Mouse (Mus musculus): Measurements from ENCODE around the gene Tgfbr1. TPM values are rescaled to one million over a fixed set of nuclear protein-coding genes. Genes with fewer than 3 reads are reported as not detected.

Gene Tgfbr1
- polyA plus RNA-seq, 1 experiment from 2014 or later = 109 TPM

DNA sequence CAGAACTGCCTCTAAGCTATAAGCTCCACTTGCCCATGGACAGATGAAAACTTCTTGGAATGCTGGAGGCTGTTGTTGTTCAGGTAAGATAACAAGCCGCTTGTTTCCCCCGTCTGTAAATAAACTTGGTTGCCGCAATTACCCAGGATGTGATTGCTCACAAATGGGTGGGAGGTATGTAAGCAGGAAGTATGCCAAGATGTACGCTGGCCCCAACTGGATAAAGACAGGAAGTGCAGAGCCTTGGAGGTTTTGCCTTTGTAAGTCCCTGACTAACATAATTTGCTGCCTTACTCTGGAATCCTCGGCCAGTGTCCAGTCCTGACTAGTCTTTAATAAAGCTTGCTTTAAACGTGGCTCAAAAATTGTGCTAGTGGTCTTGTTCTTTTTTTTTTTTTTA is 77.5 kb downstream of the Tgfbr1 start:
- H3K4me1 ChIP-seq = no peaks in the 10 kb centered on the region; the same call in 1 of the 2 replicates
- no peaks in the 10 kb centered on the region for H3K36me3 ChIP-seq
- H3K27ac ChIP-seq (replicated peaks) = no peak overlapping the region
- no peaks in the 10 kb centered on the region for H3K9me3 ChIP-seq
- WGBS = 82% methylated on average over 6 of the region's 6 CpGs
- no peak overlapping the region for H3K4me3 ChIP-seq
- 0 out of 2 replicates have a peak, but pooled peaks cover 1% of the 10 kb centered on the region for H3K27me3 ChIP-seq
- no peak overlapping the region for H3K4me2 ChIP-seq (replicated peaks)
- H3K9ac ChIP-seq (replicated peaks) = no peak overlapping the region
- ATAC-seq (ENCODE audit: low FRiP score, low read depth) = no peak

DNA sequence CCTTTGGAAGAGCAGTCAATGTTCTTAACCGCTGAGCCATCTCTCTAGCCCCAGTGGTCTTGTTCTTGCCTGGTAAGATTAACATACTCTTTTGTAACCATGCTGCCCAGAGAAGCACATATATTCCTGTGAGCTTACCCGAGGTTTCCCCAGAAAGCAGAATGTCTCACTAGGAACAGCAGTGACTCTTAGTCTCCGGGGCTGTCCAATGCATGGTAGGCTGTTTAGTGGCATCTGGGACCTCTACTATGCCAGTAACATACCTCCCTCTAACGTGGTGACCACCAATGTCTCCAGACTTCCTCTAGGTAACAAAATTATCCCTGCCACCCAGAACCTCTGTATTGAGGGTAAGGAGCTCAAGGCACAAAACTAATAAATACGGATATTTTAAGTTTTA is 78.1 kb downstream of the Tgfbr1 start:
- 83% methylated on average over 5 of the region's 5 CpGs for WGBS
- H3K36me3 ChIP-seq = no peaks in the 10 kb centered on the region
- no peak overlapping the region for H3K27ac ChIP-seq (replicated peaks)

DNA sequence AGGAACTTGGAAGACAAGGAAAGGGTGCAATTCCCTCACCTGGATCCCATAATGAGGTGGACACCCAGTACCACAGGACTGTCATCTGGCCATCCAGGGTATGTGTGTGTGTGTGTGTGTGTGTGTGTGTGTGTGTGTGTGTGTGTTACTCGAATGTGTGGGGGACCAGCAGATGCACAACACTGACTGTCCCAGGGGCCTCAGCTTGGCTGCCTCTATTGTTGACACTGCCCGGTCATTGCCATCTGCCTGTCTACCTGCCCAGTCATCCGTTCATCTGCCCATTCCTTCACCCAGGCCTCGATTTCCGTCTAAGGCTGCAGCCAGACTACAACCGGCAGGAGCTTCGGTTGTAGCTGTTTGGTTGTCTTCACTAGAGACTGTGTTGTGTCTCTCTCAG is 79.7 kb downstream of the Tgfbr1 start:
- ATAC-seq (ENCODE audit: low FRiP score, low read depth) = no peak
- H3K9ac ChIP-seq (replicated peaks) = no peak overlapping the region
- H3K4me1 ChIP-seq = peaks cover 10% of the 10 kb centered on the region; the same call in 1 of the 2 replicates
- H3K4me3 ChIP-seq = no peak overlapping the region
- WGBS = 93% methylated on average over 6 of the region's 7 CpGs
- H3K27me3 ChIP-seq = no peaks in the 10 kb centered on the region
- no peaks in the 10 kb centered on the region for H3K36me3 ChIP-seq
- H3K9me3 ChIP-seq = no peaks in the 10 kb centered on the region
- no peak overlapping the region for H3K27ac ChIP-seq (replicated peaks)
- no peak overlapping the region for H3K4me2 ChIP-seq (replicated peaks)

More for the DNA sequence above, 78.1 kb downstream of the Tgfbr1 start:
- H3K4me1 ChIP-seq = no peaks in the 10 kb centered on the region; the same call in 1 of the 2 replicates
- H3K27me3 ChIP-seq = no peaks in the 10 kb centered on the region
- H3K4me3 ChIP-seq = no peak overlapping the region
- no peaks in the 10 kb centered on the region for H3K9me3 ChIP-seq
- no peak overlapping the region for H3K9ac ChIP-seq (replicated peaks)
- ATAC-seq (ENCODE audit: low FRiP score, low read depth) = no peak
- no peak overlapping the region for H3K4me2 ChIP-seq (replicated peaks)

DNA sequence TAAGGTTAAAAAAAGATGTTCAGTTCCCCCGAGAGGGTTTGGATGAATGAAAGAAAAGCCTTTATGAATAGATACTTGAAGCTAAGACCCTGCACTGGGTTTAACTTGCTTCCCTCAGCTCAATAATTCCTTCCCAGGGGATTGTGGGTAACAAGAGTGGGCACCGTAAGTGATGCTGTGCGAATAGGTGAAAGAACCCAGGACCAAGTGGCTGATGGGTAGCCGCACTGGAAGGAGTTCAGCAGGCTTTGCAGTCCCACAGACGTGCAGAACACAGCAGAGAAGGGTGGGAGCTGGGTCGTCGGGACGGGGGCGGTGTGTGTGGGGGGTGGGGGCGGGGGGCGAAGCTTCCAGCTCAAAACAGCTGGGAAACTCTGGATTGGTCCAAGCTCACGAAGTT is 82.1 kb downstream of the Tgfbr1 start:
- 56% methylated on average over 12 of the region's 12 CpGs for WGBS
- H3K27me3 ChIP-seq = no peaks in the 10 kb centered on the region
- no peaks in the 10 kb centered on the region for H3K9me3 ChIP-seq
- H3K9ac ChIP-seq (replicated peaks) = no peak overlapping the region
- H3K4me1 ChIP-seq = peaks cover 16% of the 10 kb centered on the region; the same call in 1 of the 2 replicates
- H3K4me2 ChIP-seq (replicated peaks) = no peak overlapping the region
- no peak overlapping the region for H3K4me3 ChIP-seq
- no peaks in the 10 kb centered on the region for H3K36me3 ChIP-seq
- no peak overlapping the region for H3K27ac ChIP-seq (replicated peaks)
- ATAC-seq (ENCODE audit: low FRiP score, low read depth) = no peak

DNA sequence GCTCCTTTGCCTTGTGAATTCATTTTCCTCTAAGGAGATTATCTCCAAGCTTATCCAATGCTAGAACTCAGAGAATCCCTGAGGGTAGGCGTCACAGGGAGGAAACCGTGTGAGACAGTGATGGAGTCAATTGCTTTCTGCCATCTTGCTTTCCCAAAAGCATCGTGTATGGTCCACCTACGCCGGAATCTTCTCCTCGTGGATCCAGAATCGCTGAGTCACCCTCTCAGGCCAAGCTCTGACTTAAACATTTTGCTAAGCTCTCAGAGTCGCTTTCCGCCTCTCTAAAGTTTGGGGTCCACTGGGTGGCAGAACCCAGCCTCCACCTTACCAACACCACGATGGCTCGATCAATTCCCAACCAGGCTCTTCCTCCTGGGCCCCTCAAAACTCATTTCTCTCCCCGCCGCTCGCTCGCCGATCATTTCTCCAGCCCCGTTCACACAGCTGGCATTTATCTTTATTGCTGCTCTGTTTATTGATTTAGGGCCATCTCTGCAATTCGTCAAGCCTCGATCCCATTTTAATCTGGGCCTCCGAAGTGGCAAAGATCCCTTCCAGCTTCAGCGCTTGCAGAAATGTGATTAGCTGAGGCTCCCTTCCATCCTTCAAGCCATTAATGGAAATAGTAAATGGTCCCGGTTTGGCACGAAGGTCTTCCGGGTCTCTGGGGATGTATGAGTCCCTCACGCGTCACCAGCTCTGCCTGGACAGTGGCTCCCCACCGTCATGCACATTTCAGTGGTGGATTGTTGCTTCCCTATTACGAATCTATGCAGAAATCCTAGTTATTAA is 82.7 kb downstream of the Tgfbr1 start:
- no peak overlapping the region for H3K4me3 ChIP-seq
- H3K36me3 ChIP-seq = no peaks in the 10 kb centered on the region
- 72% methylated on average over 28 of the region's 28 CpGs for WGBS
- peaks cover 16% of the 10 kb centered on the region; the same call in 1 of the 2 replicates for H3K4me1 ChIP-seq
- no peak overlapping the region for H3K9ac ChIP-seq (replicated peaks)
- no peak overlapping the region for H3K4me2 ChIP-seq (replicated peaks)
- H3K27ac ChIP-seq (replicated peaks) = no peak overlapping the region
- no peak for ATAC-seq (ENCODE audit: low FRiP score, low read depth)
- H3K9me3 ChIP-seq = no peaks in the 10 kb centered on the region
- H3K27me3 ChIP-seq = no peaks in the 10 kb centered on the region

DNA sequence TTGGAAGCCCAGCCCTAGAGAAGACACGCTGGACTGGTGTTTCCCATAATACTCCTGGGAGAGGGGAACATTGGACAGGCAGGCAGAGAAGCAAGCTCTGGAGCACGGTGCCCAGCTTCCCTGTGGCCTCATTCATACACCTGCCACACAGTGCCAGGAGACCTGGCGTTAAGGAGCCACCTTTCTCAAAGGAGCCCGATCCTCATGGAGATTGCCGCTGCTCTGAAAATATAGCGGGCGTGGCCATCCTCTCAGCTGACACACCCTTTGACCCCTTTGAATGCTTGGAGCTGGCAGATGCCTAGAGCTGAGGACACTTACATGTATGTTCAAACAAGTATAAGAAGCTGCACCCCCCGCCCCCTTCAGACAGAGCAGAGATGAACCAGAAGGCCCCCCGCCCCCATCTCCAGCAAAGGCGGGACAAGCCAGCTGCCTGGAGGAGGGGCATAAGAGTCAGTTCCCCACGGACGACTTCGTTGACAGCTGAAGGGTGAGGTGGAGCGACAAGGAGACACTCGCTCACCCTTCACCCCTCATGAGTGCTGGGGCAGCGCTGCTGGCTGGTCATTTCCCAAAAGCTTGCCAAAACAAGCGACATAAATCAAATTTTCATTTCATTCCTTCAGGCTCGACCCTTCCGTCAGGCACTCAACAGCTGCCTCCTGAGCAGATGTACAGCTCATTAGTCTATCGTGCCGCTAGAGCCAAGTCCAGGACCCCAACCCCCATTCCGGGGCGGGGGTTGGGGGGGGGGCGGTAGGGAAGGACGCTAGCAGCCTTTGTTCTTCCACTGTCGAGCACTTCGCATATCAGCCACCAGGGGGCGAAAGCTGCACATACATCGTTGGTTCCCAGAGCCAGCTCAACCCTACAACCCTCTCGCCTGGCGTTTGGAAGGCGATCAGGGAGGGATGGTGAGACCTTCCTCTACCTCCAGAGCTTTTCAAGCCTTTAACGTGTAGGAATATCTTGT is 84.6 kb downstream of the Tgfbr1 start:
- H3K4me3 ChIP-seq = peak overlapping the region; percentile 48
- H3K27ac ChIP-seq (replicated peaks) = peak overlapping the region; percentile 69
- ATAC-seq (ENCODE audit: low FRiP score, low read depth) = peak; percentile 86
- no peaks in the 10 kb centered on the region for H3K36me3 ChIP-seq
- peak overlapping the region; percentile 63 for H3K9ac ChIP-seq (replicated peaks)
- H3K4me2 ChIP-seq (replicated peaks) = peak overlapping the region; percentile 81
- H3K4me1 ChIP-seq = peaks cover 16% of the 10 kb centered on the region; the same call in 1 of the 2 replicates
- H3K27me3 ChIP-seq = no peaks in the 10 kb centered on the region
- whole genome bisulfite sequencing = 2% methylated on average over 33 of the region's 33 CpGs
- H3K9me3 ChIP-seq = no peaks in the 10 kb centered on the region

DNA sequence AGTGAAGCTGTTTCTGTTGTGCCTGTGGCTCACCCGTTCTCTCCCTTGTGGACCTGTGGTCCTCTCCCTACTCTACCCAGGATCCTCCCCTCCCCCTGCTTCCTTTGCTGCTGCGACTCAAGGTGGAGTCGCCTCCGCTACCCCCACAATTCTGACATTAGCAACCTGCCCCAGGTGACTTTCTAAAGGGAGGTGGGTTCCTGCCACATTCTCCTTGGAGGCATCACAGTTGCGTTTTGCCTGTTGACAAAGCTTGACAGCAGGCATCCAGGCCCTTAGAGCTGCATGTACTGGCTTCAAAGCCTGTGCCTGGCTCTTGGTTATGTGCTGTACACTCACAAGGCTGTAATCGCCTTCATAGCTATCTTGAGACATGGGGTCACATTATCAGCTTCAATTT is 85.9 kb downstream of the Tgfbr1 start:
- H3K4me1 ChIP-seq = peaks cover 16% of the 10 kb centered on the region; the same call in 1 of the 2 replicates
- 80% methylated on average over 6 of the region's 6 CpGs for WGBS
- H3K27ac ChIP-seq (replicated peaks) = no peak overlapping the region
- H3K9me3 ChIP-seq = no peaks in the 10 kb centered on the region
- no peaks in the 10 kb centered on the region for H3K27me3 ChIP-seq
- H3K36me3 ChIP-seq = no peaks in the 10 kb centered on the region
- ATAC-seq (ENCODE audit: low FRiP score, low read depth) = no peak
- H3K4me2 ChIP-seq (replicated peaks) = no peak overlapping the region
- H3K4me3 ChIP-seq = no peak overlapping the region
- no peak overlapping the region for H3K9ac ChIP-seq (replicated peaks)

DNA sequence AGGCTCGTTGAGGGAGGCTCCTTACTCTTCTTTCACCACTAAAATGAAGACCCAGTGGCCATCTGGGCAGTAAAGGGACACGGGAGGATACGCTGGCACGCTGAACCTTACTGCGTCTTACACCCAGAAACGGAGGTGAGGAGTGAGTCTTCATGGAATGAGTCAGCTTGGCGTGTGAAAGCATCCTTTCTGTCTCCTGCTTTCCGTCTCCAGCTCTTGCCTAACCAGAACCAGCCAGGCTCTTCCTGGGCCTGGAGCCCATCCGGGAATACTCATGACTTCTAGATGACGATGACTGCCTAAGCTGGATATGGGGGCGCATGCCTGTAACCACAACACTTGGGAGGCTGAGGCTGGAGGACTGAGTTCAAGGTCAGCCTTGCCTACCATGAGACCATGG is 87.9 kb downstream of the Tgfbr1 start:
- Histone ChIP-seq H3K4me3 (no peak overlapping the region), H3K9ac (replicated peaks) (no peak overlapping the region), H3K4me1 (peaks cover 16% of the 10 kb centered on the region; the same call in 1 of the 2 replicates), H3K9me3 (no peaks in the 10 kb centered on the region), H3K36me3 (no peaks in the 10 kb centered on the region), H3K27me3 (no peaks in the 10 kb centered on the region), H3K27ac (replicated peaks) (no peak overlapping the region), H3K4me2 (replicated peaks) (no peak overlapping the region)
- ATAC-seq (ENCODE audit: low FRiP score, low read depth) = no peak
- WGBS = 94% methylated on average over 11 of the region's 11 CpGs

DNA sequence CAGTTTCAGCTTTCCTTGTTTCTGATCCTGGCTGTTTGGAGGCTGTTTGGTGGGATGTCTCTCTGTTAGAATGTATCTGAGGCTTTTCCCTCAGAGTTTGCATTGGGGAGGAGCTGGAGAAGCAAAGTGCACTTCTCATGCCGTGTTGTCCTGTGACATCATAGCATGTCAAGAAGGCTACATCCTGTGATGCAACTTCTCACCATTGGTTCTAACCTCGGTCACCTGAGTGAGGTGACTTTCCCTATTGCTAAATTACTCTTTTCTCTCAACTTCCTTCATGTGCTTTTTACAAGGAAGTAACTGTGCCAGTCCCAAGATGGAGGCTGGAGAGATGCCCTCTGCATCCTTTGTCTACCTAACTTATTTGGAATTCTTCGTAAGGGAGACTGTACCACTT is 95.5 kb downstream of the Tgfbr1 start:
- Histone ChIP-seq H3K4me2 (replicated peaks) (no peak overlapping the region), H3K4me3 (no peak overlapping the region), H3K4me1 (peaks cover 5% of the 10 kb centered on the region; the same call in 1 of the 2 replicates), H3K27me3 (no peaks in the 10 kb centered on the region), H3K9me3 (no peaks in the 10 kb centered on the region), H3K27ac (replicated peaks) (no peak overlapping the region), H3K36me3 (no peaks in the 10 kb centered on the region), H3K9ac (replicated peaks) (no peak overlapping the region)
- no peak for ATAC-seq (ENCODE audit: low FRiP score, low read depth)
- WGBS = 95% methylated on average over 3 of the region's 3 CpGs

DNA sequence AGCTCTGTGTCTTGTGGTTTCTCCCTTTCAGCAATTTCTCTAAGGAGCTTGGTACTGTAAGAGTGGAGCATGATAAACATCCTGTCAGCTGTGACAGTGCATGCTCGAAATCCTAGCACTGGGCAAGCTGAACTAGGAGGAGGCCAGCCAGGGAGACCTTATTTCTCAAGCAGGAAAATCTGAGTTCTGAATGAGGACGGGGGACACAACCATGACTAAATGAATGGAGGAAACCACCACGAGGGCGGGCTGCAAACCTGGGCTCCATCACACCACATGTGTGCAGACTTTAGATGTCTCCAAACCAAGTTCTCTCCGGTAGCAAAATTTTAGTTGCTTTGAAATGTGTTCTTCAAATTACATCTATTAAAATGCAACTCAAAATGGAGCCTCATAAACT is 96.1 kb downstream of the Tgfbr1 start:
- Histone ChIP-seq H3K4me2 (replicated peaks) (no peak overlapping the region), H3K4me1 (peaks cover 5% of the 10 kb centered on the region; the same call in 1 of the 2 replicates), H3K9me3 (no peaks in the 10 kb centered on the region), H3K9ac (replicated peaks) (no peak overlapping the region), H3K4me3 (no peak overlapping the region), H3K36me3 (no peaks in the 10 kb centered on the region), H3K27me3 (no peaks in the 10 kb centered on the region), H3K27ac (replicated peaks) (no peak overlapping the region)
- 60% methylated on average over 5 of the region's 5 CpGs for WGBS
- ATAC-seq (ENCODE audit: low FRiP score, low read depth) = no peak

DNA sequence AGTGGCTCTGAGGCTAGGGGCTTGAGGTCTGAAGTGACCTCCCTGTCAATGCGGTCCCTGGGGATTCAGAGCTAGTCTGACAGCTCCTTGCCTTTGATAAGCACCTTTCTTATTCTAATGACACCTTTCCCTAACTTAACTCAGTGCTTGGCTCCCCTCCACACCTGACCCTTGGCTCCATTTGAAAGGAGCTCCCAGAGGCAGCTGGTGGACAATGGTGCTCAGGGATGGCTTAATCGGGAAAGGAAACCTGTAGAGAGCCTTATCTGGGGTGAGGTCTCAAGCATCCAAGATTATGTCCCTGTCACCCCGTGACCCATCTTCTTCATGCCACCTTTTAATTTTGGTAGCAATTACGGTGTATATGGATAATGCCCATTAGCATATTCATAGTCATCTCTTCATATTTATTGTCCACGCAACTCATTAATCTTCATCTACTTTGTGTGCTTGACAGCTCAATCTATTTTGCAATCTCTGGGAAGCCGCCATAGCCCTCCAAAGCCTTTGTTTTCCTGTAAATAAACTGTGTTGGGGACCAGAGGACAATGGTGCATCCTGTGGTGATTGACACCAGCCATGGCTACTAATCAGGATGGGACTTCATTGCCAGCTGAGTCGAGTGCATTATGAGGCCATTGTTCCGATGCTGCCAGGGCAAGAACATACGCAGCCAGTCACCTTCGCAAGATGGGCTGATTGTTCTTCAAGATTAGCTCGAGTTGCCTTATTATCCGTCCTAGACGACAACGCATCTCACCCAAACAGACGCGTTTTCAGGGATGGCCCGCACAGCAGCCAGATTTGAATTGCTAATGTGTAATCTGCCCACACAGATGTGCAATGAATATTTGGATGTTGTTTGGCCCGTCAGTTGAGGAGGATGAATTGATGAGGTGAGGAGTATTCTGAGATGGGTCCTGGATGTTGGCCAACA is 96.8 kb downstream of the Tgfbr1 start:
- no peak for ATAC-seq (ENCODE audit: low FRiP score, low read depth)
- Histone ChIP-seq H3K9ac (replicated peaks) (no peak overlapping the region), H3K27ac (replicated peaks) (no peak overlapping the region), H3K9me3 (no peaks in the 10 kb centered on the region), H3K27me3 (no peaks in the 10 kb centered on the region), H3K4me3 (no peak overlapping the region), H3K4me2 (replicated peaks) (peak overlapping the region; percentile 19), H3K4me1 (peaks cover 5% of the 10 kb centered on the region; the same call in 1 of the 2 replicates), H3K36me3 (no peaks in the 10 kb centered on the region)
- WGBS = 17% methylated on average over 18 of the region's 18 CpGs
